Mouse (Mus musculus): Measurements from ENCODE around the gene Abi1. TPM values are rescaled to one million over a fixed set of nuclear protein-coding genes. Genes with fewer than 3 reads are reported as not detected.

Gene Abi1
- total RNA-seq, 2 experiments from 2014 or later = 132 to 140 TPM

GRCm38 (mm10) chr2:22894932-22895281, 145.1 kb downstream of the Abi1 start:
- no peak for DNase-seq (ENCODE audit: low spot score in 2 of 2)
- intact Hi-C loops (cut with DNase I) = loop anchor here (2.0 to 5.0 kb wide), 3 partner anchors 142 to 262 kb away; partner anchors contain the start of genes Acbd5, Mastl and Yme1l1

Other genes with a start within 250 kb of the Abi1 start
- gene Pdss1, start 144.7 kb downstream of the Abi1 start, total RNA-seq (2021) = 10 to 100 TPM; 12.8 to 14.5 TPM
- gene Acbd5, start 27.9 kb upstream of the Abi1 start, total RNA-seq (2021) = 10 to 100 TPM; 74.5 to 75.5 TPM
- gene Mastl, start 115.8 kb upstream of the Abi1 start, total RNA-seq (2021) = under 1 TPM; 0.69 to 0.89 TPM
- gene Yme1l1, start 116.1 kb upstream of the Abi1 start, total RNA-seq (2021) = 10 to 100 TPM; 90.2 to 91.7 TPM
- gene 4931423N10Rik, start 167.2 kb upstream of the Abi1 start, total RNA-seq (2021) = under 1 TPM; 0.23 to 0.25 TPM